Mouse (Mus musculus): ENCODE measurements around the gene Pglyrp3. TPM values are rescaled to one million over a fixed set of nuclear protein-coding genes. Genes with fewer than 3 reads are reported as not detected.

Gene Pglyrp3
- polyA plus RNA-seq, 2 experiments = 1.3 to 2.1 TPM

DNA sequence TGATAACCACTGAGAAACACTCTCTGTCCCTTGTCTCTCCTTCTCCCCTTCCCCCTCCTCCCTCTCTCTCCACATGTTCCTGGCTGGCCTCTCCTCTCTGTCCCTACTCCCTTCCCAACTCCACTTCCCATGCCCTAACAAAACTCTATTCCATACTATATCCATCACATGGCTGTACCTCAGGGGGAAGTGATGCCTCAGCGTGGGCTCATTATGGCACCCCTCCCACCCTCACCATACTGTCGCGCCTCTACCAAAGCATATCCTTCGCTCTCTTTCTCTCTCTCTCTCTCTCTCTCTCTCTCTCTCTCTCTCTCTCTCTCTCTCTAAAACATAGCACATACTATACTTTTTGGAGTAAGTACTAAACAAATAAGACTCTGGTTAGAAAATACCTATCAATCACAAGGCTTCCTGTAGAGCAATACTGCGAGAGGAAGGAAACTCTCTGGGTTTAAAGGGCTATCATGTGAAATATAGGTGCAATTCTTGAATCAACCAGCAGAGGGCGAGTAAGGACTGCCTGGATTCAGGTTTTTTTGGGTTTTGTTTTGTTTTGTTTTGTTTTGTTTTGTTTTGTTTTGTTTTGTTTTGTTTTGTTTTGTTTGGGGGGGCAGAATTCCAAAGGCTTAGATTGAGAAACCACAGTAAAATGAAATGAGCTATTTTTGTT lies 36.1 kb downstream of the Pglyrp3 start:
- ATAC-seq (ENCODE audit: low FRiP score, low read depth) = no peak

DNA sequence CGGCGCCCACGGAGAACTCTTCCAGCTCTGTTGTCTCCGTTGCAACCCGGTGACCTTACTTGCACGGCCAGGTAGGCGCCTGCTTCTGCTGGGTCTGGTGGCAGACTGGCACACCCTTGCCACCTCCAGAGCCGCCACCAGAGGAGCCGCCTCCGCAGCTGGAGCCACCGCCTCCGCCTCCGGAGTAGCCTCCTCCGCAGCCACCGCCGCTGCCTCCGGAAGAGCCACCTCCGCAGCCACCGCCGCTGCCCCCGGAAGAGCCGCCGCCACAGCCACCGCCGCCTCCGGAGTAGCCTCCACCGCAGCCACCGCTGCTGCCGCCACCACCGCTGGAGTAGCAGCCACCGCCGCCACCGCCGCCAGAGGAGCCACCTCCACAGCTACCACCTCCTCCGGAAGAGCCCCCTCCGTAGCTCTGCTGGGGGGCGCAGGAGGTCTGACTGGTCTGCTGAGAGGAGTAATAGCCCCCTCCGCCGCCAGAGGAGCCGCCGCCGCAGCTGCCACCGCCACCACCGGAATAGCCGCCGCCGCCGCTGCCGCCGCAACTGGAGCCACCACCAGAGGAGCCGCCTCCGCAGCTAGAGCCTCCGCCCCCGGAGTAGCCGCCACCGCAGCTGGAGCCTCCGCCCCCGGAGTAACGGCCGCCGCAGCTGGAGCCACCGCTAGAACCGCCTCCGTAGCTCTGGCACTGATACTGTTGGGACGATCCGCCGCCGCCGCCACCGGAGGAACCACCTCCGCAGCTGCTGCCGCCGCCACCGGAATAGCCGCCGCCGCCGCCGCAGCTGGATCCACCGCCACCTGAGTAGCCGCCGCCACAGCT lies 66.3 kb downstream of the Pglyrp3 start:
- WGBS = 1% methylated on average over 47 of the region's 82 CpGs
- peaks cover 20% of the 10 kb centered on the region; the same call in 1 of the 2 replicates for H3K27me3 ChIP-seq (ENCODE audit: control insufficient read depth, insufficient read depth, low read length)
- peak overlapping the region; percentile 82 for H3K27ac ChIP-seq (replicated peaks; ENCODE audit: low read depth, low read length)
- peak overlapping the region; percentile 73 for H3K4me3 ChIP-seq (replicated peaks; ENCODE audit: low read length)
- peak; percentile 59 for DNase-seq (ENCODE audit: low spot score)
- H3K4me2 ChIP-seq (replicated peaks; ENCODE audit: low read depth, low read length, severe bottlenecking) = peak overlapping the region; percentile 90
- no peaks in the 10 kb centered on the region for H3K36me3 ChIP-seq (ENCODE audit: control insufficient read depth, insufficient read depth, low read length)
- TF ChIP-seq POLR2A (IDR thresholded peaks at IDR 0.05; ENCODE audit: borderline replicate concordance, extremely low read depth, insufficient read depth, insufficient read length) = no peak
- H3K9me3 ChIP-seq (ENCODE audit: control insufficient read depth, low read length) = no peaks in the 10 kb centered on the region
- peak overlapping the region; percentile 72 for H3K9ac ChIP-seq (ENCODE audit: low read depth, low read length, severe bottlenecking)
- ATAC-seq (ENCODE audit: low FRiP score, low read depth) = peak; percentile 78
- no peaks in the 10 kb centered on the region; the same call in 1 of the 2 replicates for H3K4me1 ChIP-seq (ENCODE audit: control insufficient read depth, insufficient read depth, low read length)

More for the DNA sequence above, 36.1 kb downstream of the Pglyrp3 start:
- no peaks in the 10 kb centered on the region for H3K4me1 ChIP-seq (ENCODE audit: control insufficient read depth, insufficient read depth, low read length)
- H3K27me3 ChIP-seq (ENCODE audit: control insufficient read depth, insufficient read depth, low read length) = no peaks in the 10 kb centered on the region
- TF ChIP-seq POLR2A (IDR thresholded peaks at IDR 0.05; ENCODE audit: borderline replicate concordance, extremely low read depth, insufficient read depth, insufficient read length) = no peak
- no peak overlapping the region for H3K9ac ChIP-seq (ENCODE audit: low read depth, low read length, severe bottlenecking)
- 47% methylated on average over 6 of the region's 6 CpGs for WGBS
- H3K4me3 ChIP-seq (replicated peaks; ENCODE audit: low read length) = no peak overlapping the region
- H3K27ac ChIP-seq (replicated peaks; ENCODE audit: low read depth, low read length) = no peak overlapping the region
- no peaks in the 10 kb centered on the region for H3K36me3 ChIP-seq (ENCODE audit: control insufficient read depth, insufficient read depth, low read length)
- DNase-seq (ENCODE audit: low spot score) = peak; percentile 63
- H3K4me2 ChIP-seq (replicated peaks; ENCODE audit: low read depth, low read length, severe bottlenecking) = no peak overlapping the region
- H3K9me3 ChIP-seq (ENCODE audit: control insufficient read depth, low read length) = no peaks in the 10 kb centered on the region

Small RNAs within 50 kb of the gene (microRNA-seq; reads per million reads assigned to microRNA genes)
- gene Gm23697 (not detected), gene Gm25145 (not detected)

Other genes with a start within 250 kb of the Pglyrp3 start
- 9.0 and 9.7 TPM in 2 replicates for gene Lor, start 68.6 kb downstream of the Pglyrp3 start, polyA plus RNA-seq (2012; rRNA removed)
- gene Lor, start 68.6 kb downstream of the Pglyrp3 start, polyA plus RNA-seq (2014; fragmentation: Nextera tagmentation; extraction: Ambion mirVana) = 10.3 and 14.0 TPM in 2 replicates
- 0.09 and 0.29 TPM in 2 replicates for gene Prr9, start 109.4 kb downstream of the Pglyrp3 start, polyA plus RNA-seq (2012; rRNA removed)
- 3.0 and 6.2 TPM in 2 replicates for gene Prr9, start 109.4 kb downstream of the Pglyrp3 start, polyA plus RNA-seq (2014; fragmentation: Nextera tagmentation; extraction: Ambion mirVana)
- gene Lelp1, start 128.2 kb downstream of the Pglyrp3 start, polyA plus RNA-seq (2012; rRNA removed) = not detected in 2 replicates
- not detected in 2 replicates for gene Lelp1, start 128.2 kb downstream of the Pglyrp3 start, polyA plus RNA-seq (2014; fragmentation: Nextera tagmentation; extraction: Ambion mirVana)
- gene Sprr2a1, start 201.2 kb downstream of the Pglyrp3 start, polyA plus RNA-seq (2012; rRNA removed) = 0.19 and 0.29 TPM in 2 replicates
- 0.26 and 0.45 TPM in 2 replicates for gene Sprr2a1, start 201.2 kb downstream of the Pglyrp3 start, polyA plus RNA-seq (2014; fragmentation: Nextera tagmentation; extraction: Ambion mirVana)
- 10.2 and 21.5 TPM in 2 replicates for gene Sprr2a2, start 201.3 kb downstream of the Pglyrp3 start, polyA plus RNA-seq (2012; rRNA removed)
- 9.4 and 9.7 TPM in 2 replicates for gene Sprr2a2, start 201.3 kb downstream of the Pglyrp3 start, polyA plus RNA-seq (2014; fragmentation: Nextera tagmentation; extraction: Ambion mirVana)